Mouse (Mus musculus) gastrocnemius, postnatal 14 days (tissue): ENCODE results near the gene Ssxb9. TPM values are rescaled to one million over a fixed set of nuclear protein-coding genes. Genes with fewer than 3 reads are reported as not detected.
"Not testable (repeated sequence)": the region's sequence is repeated elsewhere in the genome, so short reads cannot be mapped to it uniquely, and the experiment has no call there.

Source experiments
- DNase-seq: peaks from one replicate; pipeline ENCODE4 v3.0.0; 2021; ENCODE audit warnings: mixed read lengths
- intact Hi-C: fragments of 180-260 bp; cut with DNase I; formaldehyde crosslinking; loops from one replicate; pipeline ENCODE4 v1.15.1; 2025; ENCODE audit warnings: low total_unique reads
- long read RNA-seq, 2 experiments: library from polyadenylated mRNA; stranded (forward); transcript quantifications; one replicate each; pipeline ENCODE4 v2.0.0; 2021
- total RNA-seq, 2 experiments: library from RNA; stranded (reverse); gene quantifications; 2 replicates each; pipeline ENCODE4 v1.2.3; 2021

Gene Ssxb9
- total RNA-seq = not detected
- long read RNA-seq, experiment 1 = 0 reads
- long read RNA-seq, experiment 2 = 0 reads

GRCm38 (mm10) chrX:8366678-8367077 lies at the start of gene Ssxb9:
Gene Ssxb9, plus strand, starts transcription at chrX:8366978.
- DNase-seq, intact Hi-C loops: not testable (repeated sequence)

DNA sequence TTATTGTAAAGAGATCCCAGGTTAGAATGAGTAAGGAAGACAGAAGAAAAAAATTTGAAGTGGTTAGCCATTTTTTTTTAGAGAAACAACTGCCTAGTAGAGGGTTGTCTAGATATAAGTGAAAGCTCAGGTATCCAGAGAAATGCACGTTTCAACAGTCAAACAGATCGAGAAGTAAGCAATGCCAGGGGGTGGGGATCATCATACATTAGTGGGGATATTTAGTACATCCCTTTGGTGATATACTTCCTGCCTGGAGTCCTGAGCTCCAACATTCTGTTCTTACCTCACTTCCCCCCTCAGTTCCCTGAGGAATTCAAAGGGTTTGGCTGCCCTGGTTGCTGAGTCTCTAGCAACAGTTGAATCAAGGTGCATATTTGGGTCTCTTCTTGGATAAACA lies 39.7 kb upstream of the Ssxb9 start, which contains the start of gene Ssxb10:
Gene Ssxb10 (plus strand): TSS at position 301 of the 400 bp plus-strand sequence.
- no peak for DNase-seq
- intact Hi-C loops = no loop called here

GRCm38 (mm10) chrX:8413005-8413404 lies 46.2 kb downstream of the Ssxb9 start, which contains the start of gene Ssxb1:
Gene Ssxb1, plus strand, starts transcription at chrX:8413305.
- intact Hi-C loops, DNase-seq: not testable (repeated sequence)

Other genes with a start within 250 kb of the Ssxb9 start
- gene Wdr13, start 234.1 kb upstream of the Ssxb9 start, total RNA-seq = 10 to 100 TPM; 19.6 to 20.6 TPM
- 100 to 1,000 TPM; 179 to 195 TPM for gene Rbm3, start 221.1 kb upstream of the Ssxb9 start, total RNA-seq
- 1 to 10 TPM; 2.5 to 3.7 TPM for gene Tbc1d25, start 190.8 kb upstream of the Ssxb9 start, total RNA-seq
- gene Ebp, start 173.5 kb upstream of the Ssxb9 start, total RNA-seq = 10 to 100 TPM; 11.3 to 11.8 TPM
- gene Porcn, start 160.5 kb upstream of the Ssxb9 start, total RNA-seq = 1 to 10 TPM; 3.3 to 4.7 TPM
- gene Ftsj1, start 114.6 kb upstream of the Ssxb9 start, total RNA-seq = 10 to 100 TPM; 11.2 to 12.6 TPM
- under 1 TPM in 1 of 2 experiments, not detected in 1; 0.27 TPM for gene Slc38a5, start 95.8 kb upstream of the Ssxb9 start, total RNA-seq
- not detected for gene Ssxb10, start 39.6 kb upstream of the Ssxb9 start, total RNA-seq
- gene Ssxb1, start 46.3 kb downstream of the Ssxb9 start, total RNA-seq = not detected
- not detected for gene Ssxb2, start 94.7 kb downstream of the Ssxb9 start, total RNA-seq
- not detected for gene Gm14459, start 158.0 kb downstream of the Ssxb9 start, total RNA-seq
- not detected for gene Ssxb6, start 181.3 kb downstream of the Ssxb9 start, total RNA-seq
- not detected for gene Ssxb3, start 224.8 kb downstream of the Ssxb9 start, total RNA-seq